Mouse (Mus musculus) lung, embryonic 16.5 days (tissue): ENCODE results near the gene Cdkl1. TPM values are rescaled to one million over a fixed set of nuclear protein-coding genes. Genes with fewer than 3 reads are reported as not detected.

ENCODE experiments used
- ATAC-seq: fragments of 200-750 bp; cut with Nextera tagmentation; 2 replicates; pipeline ENCODE4 v1.8.0; 2017; ENCODE audit warnings: low read depth, mild to moderate bottlenecking, moderate library complexity
- H3K27ac ChIP-seq: fragments of 300-500 bp; sonication (generic); 2 replicates; pipeline ENCODE4 v1.5.1; 2014; ENCODE audit warnings: mild to moderate bottlenecking, control low read depth, low read length
- H3K27me3 ChIP-seq: fragments of 300-500 bp; sonication (generic); 2 replicates; pipeline ENCODE4 v1.6.1; 2014; ENCODE audit warnings: low read depth, low read length, mixed read lengths; ENCODE audit not compliant: control insufficient read depth, insufficient read depth
- H3K36me3 ChIP-seq: fragments of 300-500 bp; sonication (generic); 2 replicates; pipeline ENCODE4 v1.6.1; 2014; ENCODE audit warnings: low read length; ENCODE audit not compliant: control insufficient read depth, insufficient read depth
- H3K4me1 ChIP-seq: fragments of 300-500 bp; sonication (generic); replicated peaks from 2 replicates; pipeline ENCODE4 v1.6.1; 2014; ENCODE audit warnings: low read length, mixed read lengths; ENCODE audit not compliant: control insufficient read depth, insufficient read depth
- H3K4me2 ChIP-seq: fragments of 300-500 bp; sonication (generic); 2 replicates; pipeline ENCODE4 v1.6.1; 2014; ENCODE audit warnings: low read depth, low read length, control low read depth
- H3K4me3 ChIP-seq: fragments of 300-500 bp; sonication (generic); 2 replicates; pipeline ENCODE4 v1.5.1; 2014; ENCODE audit warnings: mild to moderate bottlenecking, low read length, control low read depth
- H3K9ac ChIP-seq: fragments of 300-500 bp; sonication (generic); 2 replicates; pipeline ENCODE4 v1.6.1; 2014; ENCODE audit warnings: low read length, control low read depth
- H3K9me3 ChIP-seq: fragments of 300-500 bp; sonication (generic); 2 replicates; pipeline ENCODE4 v1.6.1; 2016; ENCODE audit warnings: low read length; ENCODE audit not compliant: control insufficient read depth
- WGBS: fragments of 180-500 bp; shearing (Covaris S2); extraction: QIAGEN DNeasy Blood & Tissue Kit; methylation state at CpG from one replicate; pipeline ENCODE4 v1.1.7; 2014; 5-methylcytosine and 5-hydroxymethylcytosine counted together
- polyA plus RNA-seq: library from polyadenylated mRNA; unstranded; fragments of >200 nt; fragmentation: Nextera tagmentation; extraction: Ambion mirVana; gene quantifications from 2 replicates; pipeline ENCODE4 v1.2.1, GENCODE M21; 2015

Gene Cdkl1
- polyA plus RNA-seq, 1 experiment from 2014 or later, result 2.0 TPM

GRCm38 (mm10) chr12:69789766-69790529, 1.1 kb downstream of the Cdkl1 start:
- H3K27me3 ChIP-seq, result no peaks in the 10 kb centered on the region
- peak; percentile 11; the same call in 1 of the 2 replicates for ATAC-seq
- no peaks in the 10 kb centered on the region for H3K9me3 ChIP-seq
- H3K9ac ChIP-seq, result peak overlapping the region; percentile 65
- peak overlapping the region; percentile 57 for H3K4me3 ChIP-seq
- H3K36me3 ChIP-seq, result no peaks in the 10 kb centered on the region
- peaks cover 7% of the 10 kb centered on the region for H3K4me1 ChIP-seq
- WGBS, result 38% methylated on average over 27 of the region's 27 CpGs
- H3K4me2 ChIP-seq, result peak overlapping the region; percentile 94
- no peak overlapping the region for H3K27ac ChIP-seq

GRCm38 (mm10) chr12:69788380-69788779, 2.7 kb downstream of the Cdkl1 start:
- H3K9ac ChIP-seq, result no peak overlapping the region
- peaks cover 7% of the 10 kb centered on the region for H3K4me1 ChIP-seq
- H3K4me2 ChIP-seq, result no peak overlapping the region
- no peaks in the 10 kb centered on the region for H3K27me3 ChIP-seq
- H3K9me3 ChIP-seq, result no peaks in the 10 kb centered on the region
- no peak for ATAC-seq
- no peak overlapping the region for H3K27ac ChIP-seq
- no peak overlapping the region for H3K4me3 ChIP-seq
- 80% methylated on average over 5 of the region's 5 CpGs for WGBS
- no peaks in the 10 kb centered on the region for H3K36me3 ChIP-seq

GRCm38 (mm10) chr12:69785471-69785870, 5.6 kb downstream of the Cdkl1 start:
- ATAC-seq, result no peak
- H3K9me3 ChIP-seq, result no peaks in the 10 kb centered on the region
- H3K4me1 ChIP-seq, result no peaks in the 10 kb centered on the region
- WGBS, result 76% methylated on average over 9 of the region's 9 CpGs
- no peak overlapping the region for H3K4me3 ChIP-seq
- no peaks in the 10 kb centered on the region for H3K36me3 ChIP-seq
- H3K9ac ChIP-seq, result no peak overlapping the region
- H3K4me2 ChIP-seq, result no peak overlapping the region
- no peaks in the 10 kb centered on the region for H3K27me3 ChIP-seq
- H3K27ac ChIP-seq, result no peak overlapping the region

GRCm38 (mm10) chr12:69783247-69784025, 7.6 kb downstream of the Cdkl1 start:
- Histone ChIP-seq H3K4me2 (no peak overlapping the region), H3K36me3 (no peaks in the 10 kb centered on the region), H3K27me3 (no peaks in the 10 kb centered on the region), H3K9me3 (no peaks in the 10 kb centered on the region), H3K9ac (no peak overlapping the region), H3K27ac (no peak overlapping the region), H3K4me3 (no peak overlapping the region), H3K4me1 (no peaks in the 10 kb centered on the region)
- WGBS, result 50% methylated on average over 6 of the region's 6 CpGs
- no peak for ATAC-seq

GRCm38 (mm10) chr12:69781935-69782650, 9.0 kb downstream of the Cdkl1 start:
- Histone ChIP-seq H3K36me3 (no peaks in the 10 kb centered on the region), H3K4me2 (no peak overlapping the region), H3K27ac (no peak overlapping the region), H3K27me3 (no peaks in the 10 kb centered on the region), H3K4me3 (no peak overlapping the region), H3K9me3 (no peaks in the 10 kb centered on the region), H3K4me1 (no peaks in the 10 kb centered on the region; the same call in 1 of the 2 replicates), H3K9ac (no peak overlapping the region)
- ATAC-seq, result peak; percentile 49
- 62% methylated on average over 10 of the region's 10 CpGs for WGBS

- H3K4me1 ChIP-seq, result peaks cover 3% of the 10 kb centered on the region
- H3K4me3 ChIP-seq, result no peak overlapping the region
- no peaks in the 10 kb centered on the region for H3K27me3 ChIP-seq
- H3K27ac ChIP-seq, result no peak overlapping the region
- ATAC-seq, result no peak
- H3K9me3 ChIP-seq, result no peaks in the 10 kb centered on the region
- H3K4me2 ChIP-seq, result no peak overlapping the region
- 83% methylated on average over 8 of the region's 8 CpGs for WGBS
- H3K36me3 ChIP-seq, result no peaks in the 10 kb centered on the region
- H3K9ac ChIP-seq, result no peak overlapping the region
Observed at GRCm38 (mm10) chr12:69781480-69781879, 9.6 kb downstream of the Cdkl1 start.

- no peak overlapping the region for H3K27ac ChIP-seq
- no peak overlapping the region for H3K4me3 ChIP-seq
- H3K27me3 ChIP-seq, result no peaks in the 10 kb centered on the region
- H3K36me3 ChIP-seq, result no peaks in the 10 kb centered on the region
- 45% methylated on average over 2 of the region's 2 CpGs for WGBS
- no peak overlapping the region for H3K4me2 ChIP-seq
- peaks cover 3% of the 10 kb centered on the region for H3K4me1 ChIP-seq
- H3K9me3 ChIP-seq, result no peaks in the 10 kb centered on the region
- no peak for ATAC-seq
- H3K9ac ChIP-seq, result no peak overlapping the region
Observed at GRCm38 (mm10) chr12:69777957-69778356, 13.1 kb downstream of the Cdkl1 start.

GRCm38 (mm10) chr12:69777341-69777730, 13.7 kb downstream of the Cdkl1 start:
- Histone ChIP-seq H3K9me3 (no peaks in the 10 kb centered on the region), H3K27me3 (no peaks in the 10 kb centered on the region), H3K27ac (no peak overlapping the region), H3K4me2 (no peak overlapping the region), H3K36me3 (no peaks in the 10 kb centered on the region), H3K9ac (no peak overlapping the region), H3K4me3 (no peak overlapping the region), H3K4me1 (peaks cover 3% of the 10 kb centered on the region)
- ATAC-seq, result no peak
- whole genome bisulfite sequencing, result 77% methylated on average over 6 of the region's 6 CpGs
